Mouse (Mus musculus) stomach, embryonic 14.5 days (tissue): ENCODE results near the gene Rbm33. TPM values are rescaled to one million over a fixed set of nuclear protein-coding genes. Genes with fewer than 3 reads are reported as not detected.
A peak's percentile ranks its signal among the peaks of the same experiment; 100 is the strongest.

Source experiments
- ATAC-seq: fragments of 200-750 bp; cut with Nextera tagmentation; 2 replicates; pipeline ENCODE4 v1.8.0; 2017; ENCODE audit warnings: low read depth, moderate TSS enrichment; ENCODE audit not compliant: insufficient number of reproducible peaks, insufficient read depth, low FRiP score
- H3K27ac ChIP-seq: fragments of 300-500 bp; sonication (generic); 2 replicates; pipeline ENCODE4 v1.5.1; 2014; ENCODE audit warnings: mild to moderate bottlenecking, low read length, moderate library complexity, mixed read lengths
- H3K27me3 ChIP-seq: fragments of 300-500 bp; sonication (generic); 2 replicates; pipeline ENCODE4 v1.6.1; 2014; ENCODE audit warnings: low read length, control low read depth, mixed read lengths; ENCODE audit not compliant: control insufficient read depth, insufficient read depth
- H3K36me3 ChIP-seq: fragments of 300-500 bp; sonication (generic); 2 replicates; pipeline ENCODE4 v1.6.1; 2014; ENCODE audit warnings: mild to moderate bottlenecking, control low read depth, low read length, moderate library complexity, mixed read lengths; ENCODE audit not compliant: control insufficient read depth, insufficient read depth
- H3K4me1 ChIP-seq: fragments of 300-500 bp; sonication (generic); 2 replicates; pipeline ENCODE4 v1.6.1; 2014; ENCODE audit warnings: low read length, control low read depth, mixed read lengths; ENCODE audit not compliant: control insufficient read depth, insufficient read depth
- H3K4me2 ChIP-seq: fragments of 300-500 bp; sonication (generic); replicated peaks from 2 replicates; pipeline ENCODE4 v1.6.1; 2014; ENCODE audit warnings: low read depth, low read length, control low read depth
- H3K4me3 ChIP-seq: fragments of 300-500 bp; sonication (generic); 2 replicates; pipeline ENCODE4 v1.5.1; 2014; ENCODE audit warnings: low read depth, low read length, control low read depth
- H3K9ac ChIP-seq: fragments of 300-500 bp; sonication (generic); replicated peaks from 2 replicates; pipeline ENCODE4 v1.6.1; 2014; ENCODE audit warnings: low read depth, mild to moderate bottlenecking, control low read depth, low read length, moderate library complexity, mixed read lengths
- H3K9me3 ChIP-seq: fragments of 300-500 bp; sonication (generic); 2 replicates; pipeline ENCODE4 v1.6.1; 2016; ENCODE audit warnings: low read depth, low read length, control low read depth; ENCODE audit not compliant: control insufficient read depth
- WGBS: fragments of 180-500 bp; shearing (Covaris S2); extraction: QIAGEN DNeasy Blood & Tissue Kit; methylation state at CpG from one replicate; pipeline ENCODE4 v1.1.7; 2014; 5-methylcytosine and 5-hydroxymethylcytosine counted together
- polyA plus RNA-seq: library from polyadenylated mRNA; unstranded; fragments of >200 nt; fragmentation: Nextera tagmentation; extraction: Ambion mirVana; gene quantifications from 2 replicates; pipeline ENCODE4 v1.2.1, GENCODE M21; 2014

The Rbm33 gene
- polyA plus RNA-seq, 1 experiment from 2014 or later, result 27.4 TPM

GRCm38 (mm10) chr5:28455721-28456120, 138.8 kb downstream of the Rbm33 start:
- Histone ChIP-seq H3K9ac (no peak overlapping the region), H3K27me3 (peaks cover 24% of the 10 kb centered on the region), H3K36me3 (no peaks in the 10 kb centered on the region), H3K4me1 (peaks cover 12% of the 10 kb centered on the region; the same call in 1 of the 2 replicates), H3K27ac (no peak overlapping the region), H3K4me2 (no peak overlapping the region), H3K4me3 (no peak overlapping the region), H3K9me3 (no peaks in the 10 kb centered on the region)
- ATAC-seq, result no peak
- 82% methylated on average over 5 of the region's 5 CpGs for WGBS

GRCm38 (mm10) chr5:28456366-28456765, 139.4 kb downstream of the Rbm33 start:
- ATAC-seq, result no peak
- WGBS, result 54% methylated on average over 1 of the region's 1 CpGs
- peaks cover 31% of the 10 kb centered on the region for H3K27me3 ChIP-seq
- H3K9me3 ChIP-seq, result no peaks in the 10 kb centered on the region
- H3K4me3 ChIP-seq, result no peak overlapping the region
- H3K4me1 ChIP-seq, result peaks cover 12% of the 10 kb centered on the region; the same call in 1 of the 2 replicates
- H3K27ac ChIP-seq, result no peak overlapping the region
- no peaks in the 10 kb centered on the region for H3K36me3 ChIP-seq
- no peak overlapping the region for H3K9ac ChIP-seq
- no peak overlapping the region for H3K4me2 ChIP-seq

GRCm38 (mm10) chr5:28457921-28458641, 141.2 kb downstream of the Rbm33 start:
- H3K4me2 ChIP-seq, result peak overlapping the region; percentile 79
- H3K36me3 ChIP-seq, result no peaks in the 10 kb centered on the region
- H3K27me3 ChIP-seq, result peaks cover 46% of the 10 kb centered on the region
- H3K4me3 ChIP-seq, result peak overlapping the region; percentile 60
- H3K9ac ChIP-seq, result peak overlapping the region; percentile 30; the same call in 1 of the 2 replicates
- H3K27ac ChIP-seq, result peak overlapping the region; percentile 82
- WGBS, result 2% methylated on average over 95 of the region's 95 CpGs
- H3K4me1 ChIP-seq, result peaks cover 12% of the 10 kb centered on the region; the same call in 1 of the 2 replicates
- H3K9me3 ChIP-seq, result no peaks in the 10 kb centered on the region
- ATAC-seq, result no peak

- H3K27ac ChIP-seq, result peak overlapping the region; percentile 82
These were observed 141.9 kb downstream of the Rbm33 start for GRCm38 (mm10) chr5:28458821-28459240.

GRCm38 (mm10) chr5:28459456-28460225, 142.7 kb downstream of the Rbm33 start:
- Histone ChIP-seq H3K27ac (peak overlapping the region; percentile 82), H3K27me3 (peaks cover 58% of the 10 kb centered on the region), H3K4me3 (peak overlapping the region; percentile 60), H3K9me3 (no peaks in the 10 kb centered on the region), H3K4me1 (peaks cover 12% of the 10 kb centered on the region; the same call in 1 of the 2 replicates), H3K4me2 (peak overlapping the region; percentile 79), H3K9ac (no peak overlapping the region; the same call in 1 of the 2 replicates), H3K36me3 (no peaks in the 10 kb centered on the region)
- under 1% methylated on average over 41 of the region's 41 CpGs for WGBS
- ATAC-seq, result peak; percentile 64

More at GRCm38 (mm10) chr5:28458821-28459240, 141.9 kb downstream of the Rbm33 start:
- ATAC-seq, result peak; percentile 58
- no peaks in the 10 kb centered on the region for H3K9me3 ChIP-seq
- H3K27me3 ChIP-seq, result peaks cover 53% of the 10 kb centered on the region
- peak overlapping the region; percentile 30; the same call in 1 of the 2 replicates for H3K9ac ChIP-seq
- peaks cover 12% of the 10 kb centered on the region; the same call in 1 of the 2 replicates for H3K4me1 ChIP-seq
- peak overlapping the region; percentile 60 for H3K4me3 ChIP-seq
- H3K4me2 ChIP-seq, result peak overlapping the region; percentile 79
- under 1% methylated on average over 27 of the region's 27 CpGs for WGBS
- H3K36me3 ChIP-seq, result no peaks in the 10 kb centered on the region

- H3K4me2 ChIP-seq, result peak overlapping the region; percentile 79
- no peaks in the 10 kb centered on the region for H3K36me3 ChIP-seq
- peaks cover 69% of the 10 kb centered on the region for H3K27me3 ChIP-seq
- WGBS, result 2% methylated on average over 17 of the region's 17 CpGs
- ATAC-seq, result no peak
- H3K9ac ChIP-seq, result peak overlapping the region; percentile 10; the same call in 1 of the 2 replicates
- H3K4me1 ChIP-seq, result peaks cover 12% of the 10 kb centered on the region; the same call in 1 of the 2 replicates
- peak overlapping the region; percentile 60; the same call in 1 of the 2 replicates for H3K4me3 ChIP-seq
- peak overlapping the region; percentile 82; the same call in 1 of the 2 replicates for H3K27ac ChIP-seq
- H3K9me3 ChIP-seq, result no peaks in the 10 kb centered on the region
These were observed 143.8 kb downstream of the Rbm33 start for GRCm38 (mm10) chr5:28460556-28461350.

- WGBS, result 15% methylated on average over 11 of the region's 11 CpGs
- H3K27me3 ChIP-seq, result peaks cover 75% of the 10 kb centered on the region
- peaks cover 12% of the 10 kb centered on the region; the same call in 1 of the 2 replicates for H3K4me1 ChIP-seq
- H3K9ac ChIP-seq, result 0 out of 2 replicates have a peak overlapping the region, but pooled peaks have one; percentile 4
- ATAC-seq, result no peak
- H3K9me3 ChIP-seq, result no peaks in the 10 kb centered on the region
- H3K4me2 ChIP-seq, result peak overlapping the region; percentile 79
- peak overlapping the region; percentile 60; the same call in 1 of the 2 replicates for H3K4me3 ChIP-seq
- H3K36me3 ChIP-seq, result no peaks in the 10 kb centered on the region
- H3K27ac ChIP-seq, result peak overlapping the region; percentile 82; the same call in 1 of the 2 replicates
These were observed 144.5 kb downstream of the Rbm33 start for GRCm38 (mm10) chr5:28461376-28461775.
